Mouse (Mus musculus) lung, postnatal 14 days (tissue): ENCODE measurements around the gene Mgarp.
A peak's percentile ranks its signal among the peaks of the same experiment; 100 is the strongest.
"Not testable (repeated sequence)": the region's sequence is repeated elsewhere in the genome, so short reads cannot be mapped to it uniquely, and the experiment has no call there.

Experiments used
- DNase-seq: peaks from one replicate; pipeline ENCODE4 v3.0.0; 2021

Gene Mgarp

DNA sequence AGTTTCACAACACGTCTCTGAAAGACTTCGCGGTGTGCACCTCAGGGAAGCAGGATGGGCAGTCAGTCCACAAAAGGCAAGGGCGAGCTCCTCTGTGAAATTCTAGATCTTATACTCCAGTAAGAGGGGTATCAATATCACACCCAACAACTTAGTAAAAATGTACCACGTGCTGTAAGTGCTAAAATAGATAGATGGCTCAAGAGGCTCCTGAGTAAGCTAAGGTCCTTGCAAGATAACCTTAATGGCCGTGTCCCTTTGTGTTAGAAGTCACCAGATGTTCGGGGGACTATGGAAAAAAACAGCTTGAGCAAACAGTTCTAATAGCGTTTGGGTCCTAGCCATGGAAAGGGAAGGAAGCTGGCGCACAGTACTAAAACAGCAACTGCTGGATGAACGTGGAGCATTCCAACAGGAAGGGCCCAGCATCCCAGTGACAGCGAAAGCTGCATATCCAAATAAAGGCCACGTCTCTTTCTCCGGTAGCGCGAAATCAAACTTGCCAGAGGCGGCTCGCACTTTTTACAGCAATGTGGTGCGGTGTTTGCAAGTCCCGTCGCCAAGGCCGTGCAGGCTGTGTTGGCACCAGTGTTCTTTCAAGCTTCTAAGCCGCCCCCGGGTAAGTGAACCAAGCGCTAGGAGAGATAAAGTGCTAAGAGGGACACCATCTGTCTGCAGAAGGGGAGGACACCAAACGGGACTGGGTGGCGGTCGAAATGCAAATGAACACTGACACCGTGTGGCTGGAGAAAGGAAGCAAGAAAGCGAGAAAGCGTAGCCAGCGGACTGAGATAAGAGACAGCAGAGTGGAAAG lies 31.6 kb downstream of the Mgarp start:
- DNase-seq: peak; percentile 72

DNA sequence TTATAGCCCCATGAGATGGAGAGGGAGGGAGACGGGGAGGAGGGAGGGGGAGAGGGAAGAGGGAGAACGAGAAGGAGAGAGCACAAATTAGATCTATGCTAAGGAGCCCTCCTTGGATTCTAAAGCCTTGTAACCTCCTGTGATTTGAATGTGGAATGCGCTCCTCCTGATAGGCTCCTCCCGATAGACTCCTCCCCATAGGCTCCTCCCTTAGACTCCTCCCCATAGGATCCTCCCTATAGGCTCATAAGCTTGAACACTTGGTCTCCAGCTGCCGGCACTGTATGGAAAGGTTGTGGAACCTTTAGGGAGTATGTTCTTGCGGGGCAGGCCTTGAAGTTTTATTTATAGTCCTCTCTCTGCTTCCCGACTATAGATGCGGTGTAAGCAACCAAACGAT lies 35.5 kb downstream of the Mgarp start:
- no peak for DNase-seq

DNA sequence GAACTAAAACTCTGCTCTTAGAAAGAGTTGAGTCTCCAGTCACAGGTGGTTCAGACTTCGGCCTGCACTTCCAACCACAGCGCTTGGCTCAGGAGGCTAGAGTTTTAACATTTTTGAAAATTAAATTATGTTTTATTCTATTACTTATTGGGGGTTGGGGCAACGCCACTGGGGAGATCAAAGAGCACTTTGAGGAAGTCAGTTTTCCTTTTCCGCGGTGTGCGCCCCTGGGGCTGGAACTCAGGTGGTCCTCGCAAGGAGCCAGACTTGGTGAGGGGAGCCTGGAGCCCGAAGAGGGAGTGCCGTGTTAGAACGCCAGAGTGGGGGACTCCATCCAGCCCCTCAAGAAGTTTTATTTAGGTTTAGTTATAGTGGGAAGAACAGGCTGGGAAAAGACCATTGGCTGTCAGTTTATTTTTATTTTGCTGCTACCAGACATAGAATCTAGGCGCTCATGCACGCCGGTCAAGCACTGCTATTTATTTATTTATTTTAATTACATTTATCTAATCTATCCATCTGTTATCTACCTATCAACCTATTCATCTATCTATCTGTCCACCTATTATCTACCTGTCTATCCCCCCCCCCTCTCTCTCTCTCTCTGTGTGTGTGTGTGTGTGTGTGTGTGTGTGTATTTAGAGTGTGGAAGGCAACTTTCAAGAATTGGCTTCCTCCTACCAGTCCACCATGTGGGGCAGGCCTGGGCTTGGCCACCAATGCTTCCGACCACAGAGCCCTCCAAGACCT lies 36.8 kb downstream of the Mgarp start:
- no peak for DNase-seq

DNA sequence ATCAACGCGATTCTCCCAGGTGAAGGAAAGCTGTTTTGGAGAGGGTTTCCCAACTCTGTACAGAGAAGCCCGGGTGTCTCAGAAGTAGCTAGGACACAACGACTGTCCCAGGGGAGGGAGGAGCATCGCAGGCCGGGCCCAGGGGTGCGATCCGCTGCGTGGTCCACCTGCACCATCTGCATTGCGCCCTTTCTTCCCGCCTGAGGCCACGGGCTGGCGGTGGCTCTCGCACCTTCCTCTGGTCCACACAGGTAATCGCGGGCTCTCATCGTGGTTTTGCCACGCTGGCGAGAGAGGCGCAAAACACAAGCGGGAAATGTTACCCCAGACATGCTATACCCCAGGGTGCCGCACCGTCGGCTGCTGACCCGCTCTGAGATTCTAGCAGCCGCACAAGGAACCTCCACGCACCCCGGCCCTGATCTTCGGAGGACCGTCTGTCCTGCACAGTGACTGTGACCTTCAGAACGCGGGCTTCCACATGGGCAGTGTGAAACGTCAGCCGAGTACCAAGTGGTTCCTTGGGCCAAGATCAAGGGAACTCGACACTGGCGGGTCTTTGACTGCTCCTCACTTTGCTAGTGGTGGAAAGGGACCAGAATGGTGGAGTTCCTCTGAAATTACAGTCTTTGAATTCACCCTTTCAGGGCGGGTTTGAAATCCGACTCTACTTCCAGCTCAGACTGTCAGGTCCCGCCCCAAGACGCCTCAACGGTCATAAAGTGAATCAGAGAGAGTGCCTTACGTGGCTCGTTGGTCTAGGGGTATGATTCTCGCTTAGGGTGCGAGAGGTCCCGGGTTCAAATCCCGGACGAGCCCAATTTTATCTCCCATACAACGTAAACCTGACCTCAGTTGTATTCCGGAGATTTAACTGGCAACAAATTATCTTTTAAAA lies 37.6 kb downstream of the Mgarp start:
- DNase-seq: peak; percentile 68

DNA sequence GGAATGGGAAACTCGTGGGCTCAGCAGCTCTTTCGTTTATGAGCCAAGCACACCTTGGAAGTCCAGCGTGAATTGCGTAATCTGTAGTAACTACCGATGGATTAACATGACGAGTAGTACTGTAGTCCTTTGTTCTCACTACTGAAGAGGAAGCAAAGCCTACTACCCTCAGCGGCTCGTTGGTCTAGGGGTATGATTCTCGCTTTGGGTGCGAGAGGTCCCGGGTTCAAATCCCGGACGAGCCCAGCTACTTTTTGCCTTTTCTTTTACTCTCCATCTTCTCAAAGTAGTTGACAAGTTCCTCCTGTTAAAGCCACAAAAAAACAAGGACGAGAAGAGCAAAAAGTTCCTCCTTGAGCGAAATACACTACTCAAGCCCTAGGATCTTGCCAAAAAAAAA lies 38.4 kb downstream of the Mgarp start:
- peak; percentile 72 for DNase-seq

DNA sequence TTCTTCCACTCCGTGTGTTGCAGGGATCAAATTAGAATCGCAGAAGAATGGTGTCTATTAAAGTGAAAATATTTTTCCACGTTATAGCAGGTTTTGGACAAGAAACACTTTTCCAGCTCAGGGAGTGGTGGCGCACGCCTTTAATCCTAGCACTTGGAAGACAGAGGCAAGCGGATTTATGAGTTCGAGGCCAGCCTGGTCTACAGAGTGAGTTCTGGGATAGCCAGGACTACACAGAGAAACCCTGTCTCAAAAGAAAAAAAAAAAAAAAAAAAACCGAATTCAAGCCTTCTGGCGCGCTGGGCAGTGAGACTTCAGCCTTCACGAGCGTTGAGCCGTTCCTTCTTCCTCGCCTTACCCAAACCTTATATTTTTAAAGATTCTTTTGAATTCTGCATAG lies 38.9 kb downstream of the Mgarp start:
- DNase-seq: no peak

DNA sequence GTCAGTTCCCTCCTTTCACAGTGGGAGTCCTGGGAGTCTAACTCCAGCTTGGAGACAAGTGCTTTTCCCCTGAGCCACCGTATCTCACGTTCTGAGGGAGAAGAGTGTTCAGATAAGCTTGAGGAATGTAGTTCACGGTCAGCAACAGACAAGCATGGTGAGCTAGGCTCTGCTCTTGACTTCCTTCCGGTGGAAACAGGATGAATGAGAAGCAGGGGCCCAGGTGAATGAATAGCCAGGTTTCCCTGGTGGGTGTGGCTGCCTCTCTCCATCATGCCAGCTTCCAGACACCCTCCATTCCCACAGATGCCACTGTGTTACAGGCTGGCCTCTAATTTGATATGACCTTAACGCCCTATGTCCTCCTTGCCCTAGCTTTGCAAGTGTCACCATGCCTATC lies 39.5 kb downstream of the Mgarp start:
- DNase-seq: no peak

DNA sequence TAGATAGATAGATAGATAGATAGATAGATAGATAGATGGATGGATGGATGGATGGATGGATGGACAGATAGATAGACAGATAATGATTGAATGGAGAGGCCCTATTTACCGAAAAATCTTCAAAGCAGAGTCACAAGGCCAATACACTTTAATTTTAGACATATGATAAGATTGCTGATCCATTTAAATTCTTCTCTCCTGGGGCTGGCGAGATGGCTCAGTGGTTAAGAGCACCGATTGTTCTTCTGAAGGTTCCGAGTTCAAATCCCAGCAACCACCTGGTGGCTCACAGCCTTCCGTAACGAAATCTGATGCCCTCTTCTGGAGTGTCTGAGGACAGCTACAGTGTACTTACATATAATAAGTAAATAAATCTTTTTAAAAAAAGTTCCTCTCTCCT lies 41.6 kb downstream of the Mgarp start:
- DNase-seq: not testable (repeated sequence)

DNA sequence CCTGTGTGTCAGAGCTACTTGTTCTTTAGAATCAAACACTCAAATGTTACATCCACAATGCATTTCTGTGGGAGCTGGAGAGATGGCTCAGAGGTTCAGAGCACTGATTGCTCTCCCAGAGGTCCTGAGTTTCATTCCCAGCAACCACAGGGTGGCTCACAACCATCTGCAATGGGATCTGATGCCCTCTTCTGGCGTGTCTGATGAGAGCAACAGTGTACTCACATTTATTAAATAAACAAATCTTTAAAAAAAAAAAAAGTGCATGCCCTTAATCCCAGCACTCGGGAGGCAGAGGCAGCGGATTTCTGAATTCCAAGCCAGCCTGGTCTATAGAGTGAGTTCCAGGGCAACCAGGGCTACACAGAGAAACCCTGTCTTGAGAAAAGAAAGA lies 42.5 kb downstream of the Mgarp start:
- no peak for DNase-seq

DNA sequence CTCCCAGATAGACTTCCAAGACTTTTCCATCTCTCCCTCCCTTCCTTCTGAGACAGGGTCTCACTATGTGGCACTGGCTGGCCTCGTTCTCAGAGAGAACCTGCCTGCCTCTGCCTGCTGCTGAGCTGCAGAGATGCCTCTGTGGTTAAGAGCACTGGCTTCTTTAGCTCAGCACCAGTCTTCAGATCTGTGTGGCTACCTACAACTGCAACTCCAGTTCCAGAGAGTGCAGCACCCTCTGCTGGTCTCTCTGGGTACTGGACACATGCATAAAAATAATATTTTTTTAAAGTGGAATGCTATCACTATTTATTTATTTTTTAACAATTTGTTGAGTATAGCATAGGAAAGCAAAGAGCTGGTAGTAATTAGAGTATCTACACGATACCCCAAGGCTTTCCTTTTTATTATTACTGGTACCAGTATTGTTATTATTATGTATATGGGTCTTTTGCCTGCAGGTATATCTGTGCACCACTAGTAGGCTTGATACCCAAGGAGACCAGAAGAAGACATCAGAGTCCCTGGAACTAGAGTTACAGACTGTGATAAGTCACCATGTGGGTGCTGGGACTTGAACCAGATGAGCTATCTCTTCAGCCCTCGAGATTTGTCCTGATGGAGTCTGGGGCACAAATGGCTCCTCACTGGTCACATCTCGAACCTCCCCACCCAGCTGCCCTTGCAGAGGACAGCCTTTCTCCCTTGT lies 43.1 kb downstream of the Mgarp start:
- peak; percentile 78 for DNase-seq

DNA sequence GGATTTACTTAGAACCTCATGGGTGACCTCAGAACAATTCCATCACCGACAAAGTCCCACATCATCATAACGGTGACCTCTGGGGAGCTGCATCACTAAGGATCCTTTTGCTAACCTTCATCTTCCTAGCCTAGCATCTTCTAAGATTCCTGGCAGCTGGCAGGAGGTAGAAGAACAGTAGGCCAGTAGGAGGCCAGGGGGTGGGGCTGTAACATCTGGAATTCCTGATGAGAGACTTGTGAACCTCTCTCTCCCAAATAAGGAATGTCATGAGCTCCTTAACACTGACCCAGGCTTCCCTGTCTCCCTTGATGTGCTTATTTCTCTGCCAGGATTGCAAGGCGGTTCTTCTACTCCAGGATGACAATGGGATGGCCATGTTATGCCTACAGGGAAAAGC lies 45.7 kb downstream of the Mgarp start:
- no peak for DNase-seq

DNA sequence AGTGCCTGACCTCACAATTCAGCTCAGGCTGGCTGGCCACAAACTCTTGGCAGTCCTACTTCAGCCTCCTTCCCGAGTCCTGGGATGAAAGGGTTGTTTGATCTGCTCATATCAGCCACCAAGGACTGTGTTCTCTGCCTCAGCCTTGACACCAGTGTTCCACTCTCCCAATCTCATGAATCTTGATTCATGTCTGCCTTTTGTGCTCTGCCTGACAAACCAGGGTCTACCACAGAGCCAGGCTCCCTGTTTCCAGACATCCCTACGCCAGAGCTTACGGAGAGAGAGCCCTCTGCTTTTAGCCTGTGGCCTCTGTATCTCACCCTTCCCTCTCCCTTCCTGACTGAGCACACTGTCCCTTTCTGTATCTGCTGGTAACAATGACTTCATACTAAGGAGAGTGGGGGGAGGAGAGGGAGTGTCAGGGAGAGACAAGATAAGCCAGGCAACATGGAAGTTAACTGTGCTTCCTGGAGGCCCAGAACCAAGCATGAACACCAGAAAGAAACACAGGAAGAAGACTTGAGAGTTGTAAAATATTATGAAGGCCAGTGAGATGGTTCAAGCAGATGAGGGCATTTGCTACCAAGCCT lies 47.8 kb downstream of the Mgarp start:
- DNase-seq: no peak

DNA sequence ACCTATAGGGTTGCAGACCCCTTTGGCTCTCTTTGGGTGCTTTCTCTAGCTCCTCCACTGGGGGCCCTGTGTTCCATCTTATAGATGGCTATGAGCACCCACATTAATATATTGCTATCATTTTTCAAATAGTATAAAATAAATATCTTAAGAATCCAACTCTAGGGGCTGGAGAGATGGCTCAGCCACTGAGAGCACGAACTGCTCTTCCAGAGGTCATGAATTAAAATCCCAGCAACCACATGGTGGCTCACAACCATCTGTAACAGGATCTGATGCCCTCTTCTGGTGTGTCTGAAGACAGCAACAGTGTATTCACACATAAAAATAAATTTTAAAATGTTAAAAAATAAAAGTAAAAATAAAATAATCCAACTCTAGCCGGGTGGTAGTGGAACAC lies 51.5 kb downstream of the Mgarp start:
- DNase-seq: not testable (repeated sequence)

DNA sequence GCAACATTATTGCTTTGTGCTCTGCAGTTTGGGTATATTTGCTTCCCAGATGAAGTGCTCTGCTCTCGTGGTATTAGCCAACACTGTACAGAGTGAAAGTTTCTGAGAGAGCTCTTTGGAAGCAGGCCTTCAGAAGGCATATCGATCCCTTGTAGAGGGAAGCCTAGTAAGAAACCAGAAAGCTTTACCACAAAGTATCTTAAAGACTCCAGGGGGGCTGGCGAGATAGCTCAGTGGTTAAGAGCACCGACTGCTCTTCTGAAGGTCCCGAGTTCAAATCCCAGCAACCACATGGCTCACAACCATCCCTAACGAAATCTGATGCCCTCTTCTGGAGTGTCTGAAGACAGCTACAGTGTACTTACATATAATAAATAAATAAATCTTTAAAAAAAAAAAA lies 52.4 kb downstream of the Mgarp start:
- DNase-seq: not testable (repeated sequence)

DNA sequence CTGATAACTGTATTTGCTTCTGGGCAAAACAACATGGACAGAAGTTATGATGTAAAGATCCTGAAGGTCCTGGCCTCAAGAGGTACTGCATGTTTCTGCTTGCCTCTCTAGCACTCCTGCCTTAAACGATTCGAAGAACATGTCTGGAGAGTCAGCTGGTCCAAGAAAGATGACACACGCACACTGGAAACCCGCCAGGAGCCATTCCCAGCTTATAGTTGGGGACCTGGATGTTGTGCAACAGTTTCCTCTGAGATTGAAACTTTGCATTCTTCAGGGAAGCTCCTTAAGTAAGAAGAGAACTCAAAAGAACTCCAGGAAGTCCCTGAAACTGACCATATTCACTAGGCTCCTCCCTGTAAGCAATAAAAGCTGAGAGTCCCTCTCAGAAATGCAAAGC lies 53.3 kb downstream of the Mgarp start:
- DNase-seq: no peak

DNA sequence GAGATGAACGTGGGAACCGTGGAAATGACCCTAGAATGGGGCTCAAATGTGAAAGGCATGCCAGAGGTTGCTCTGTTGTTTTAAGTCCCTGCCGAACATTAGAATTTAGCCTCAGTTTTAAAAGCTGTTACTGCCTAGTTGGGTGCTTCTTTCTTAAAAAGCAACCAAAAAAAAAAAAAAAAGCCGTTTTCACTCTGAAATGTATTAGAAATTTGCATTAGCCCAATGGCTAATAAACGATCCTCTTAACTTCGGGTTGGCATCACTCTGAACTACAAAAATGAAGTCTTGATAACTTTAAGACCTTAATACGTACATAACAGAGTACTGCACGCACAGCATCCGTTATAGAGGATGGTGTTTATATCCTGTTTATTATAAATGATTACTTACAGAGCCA lies 54.4 kb downstream of the Mgarp start:
- no peak for DNase-seq

DNA sequence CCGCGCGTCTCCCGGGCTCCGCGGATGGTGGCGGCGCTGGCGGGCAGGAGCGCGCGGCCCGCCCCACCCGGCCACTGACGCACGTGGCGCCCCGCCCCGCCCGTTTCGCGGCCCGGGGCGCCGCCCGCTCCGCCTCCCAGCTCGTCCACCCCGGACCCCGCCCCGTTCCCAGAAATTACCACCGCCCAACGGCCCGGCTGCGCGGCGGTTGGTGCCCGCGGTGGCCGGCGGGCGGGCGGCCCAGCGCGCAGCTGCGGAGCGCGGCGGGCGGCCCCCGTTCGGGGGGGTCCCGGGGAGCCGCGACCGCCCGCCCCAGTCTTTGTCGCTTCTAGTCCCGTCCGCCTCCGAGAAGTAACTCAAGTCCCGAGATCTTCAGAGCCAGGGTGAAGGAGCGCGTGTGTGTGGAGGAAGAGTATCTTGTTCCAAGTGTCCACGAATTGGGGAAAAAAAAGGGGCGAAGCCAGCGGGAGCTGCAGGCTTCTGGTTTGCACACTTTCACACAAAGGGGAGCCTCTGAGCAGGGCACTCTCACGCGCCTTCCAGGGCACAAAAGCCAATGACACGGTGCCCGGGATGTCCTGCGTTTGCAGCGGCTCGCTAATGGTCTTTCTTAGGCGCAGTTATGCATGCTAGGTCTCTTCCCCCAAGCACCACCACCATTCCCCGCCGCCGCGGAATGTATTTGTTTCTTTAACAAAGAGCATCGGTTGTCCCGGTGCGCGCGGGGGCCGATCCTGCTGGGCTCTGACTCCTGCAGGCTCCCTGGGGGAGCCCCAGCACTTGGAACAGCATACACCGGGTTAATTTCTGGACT lies 55.1 kb downstream of the Mgarp start:
- peak; percentile 91 for DNase-seq

DNA sequence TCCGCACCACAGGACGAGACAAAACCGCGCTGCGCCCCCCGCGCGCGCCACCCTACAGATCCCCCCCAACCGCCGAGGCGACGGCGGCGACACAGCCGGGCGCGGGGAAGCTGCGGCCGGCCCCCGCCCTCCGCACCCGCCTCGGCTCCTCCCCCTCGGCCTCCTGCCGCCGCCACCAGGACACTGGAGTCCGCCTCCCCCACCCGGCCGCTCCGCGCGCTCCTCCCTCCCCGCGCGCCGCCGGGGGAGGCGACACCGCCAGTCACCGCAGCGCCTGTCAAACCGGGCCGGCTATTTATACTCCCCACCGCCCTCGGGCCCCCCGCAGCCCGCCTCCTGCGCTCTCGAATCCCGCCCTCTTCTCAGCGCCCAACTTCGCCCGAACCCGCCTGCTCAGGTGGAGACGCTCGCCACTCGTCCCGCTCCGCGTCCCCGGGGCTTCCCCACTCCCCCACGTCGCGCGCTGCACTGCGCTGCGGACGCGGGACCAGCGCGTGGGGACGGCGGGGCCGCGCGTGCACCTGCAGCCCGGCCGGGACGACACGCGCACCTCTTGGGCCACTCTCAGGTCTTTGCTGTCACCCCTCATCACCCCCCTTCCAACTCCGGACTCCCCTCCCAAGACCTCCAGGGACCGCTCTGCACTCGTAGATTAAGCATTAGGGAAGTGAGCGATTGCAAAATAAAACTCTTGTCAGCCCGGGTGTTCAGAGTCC lies 55.8 kb downstream of the Mgarp start, which contains the start of gene Elf2:
Elf2 (minus strand) TSS at position 112 of the 716 bp plus-strand sequence.
- DNase-seq: peak; percentile 89

DNA sequence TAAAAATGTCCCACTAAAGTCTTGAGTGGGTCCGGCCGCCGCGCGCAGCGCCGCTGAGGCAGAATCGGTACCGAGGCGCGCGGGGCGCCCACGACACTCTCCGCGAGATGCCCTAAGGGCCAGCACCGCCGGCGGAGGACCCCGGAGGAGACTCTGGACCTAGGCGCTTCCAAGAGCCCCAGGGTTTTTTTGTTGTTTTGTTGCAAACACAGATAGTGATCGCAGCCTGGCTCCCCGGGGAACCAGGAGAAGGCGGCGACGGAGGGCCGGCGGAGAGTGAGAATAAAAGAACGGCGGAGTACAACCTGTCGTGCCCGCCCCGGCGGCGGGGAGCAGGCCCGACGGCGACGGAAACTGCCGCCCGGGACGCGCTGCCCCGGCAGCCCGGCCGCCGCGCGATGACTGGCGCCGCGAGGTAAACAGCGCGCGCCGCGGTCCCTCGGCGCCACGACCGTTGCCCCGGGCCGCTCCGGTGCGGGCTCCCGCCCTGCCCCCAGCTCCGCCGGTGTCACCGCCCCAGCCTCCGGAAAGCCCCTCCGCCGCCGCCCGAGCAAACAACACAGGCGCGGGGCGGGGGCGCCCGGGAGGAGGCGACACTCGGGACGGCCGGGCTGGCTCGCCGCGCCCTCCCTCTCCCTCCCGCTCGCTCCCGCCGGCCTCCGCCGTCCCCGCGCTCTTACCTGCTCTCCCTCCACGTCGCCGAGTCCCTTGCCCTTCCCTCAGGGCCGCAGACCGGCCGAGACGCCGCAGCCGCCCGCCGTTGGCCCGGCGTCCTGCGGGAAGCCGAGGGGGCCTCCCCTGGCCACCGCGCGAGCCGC lies 56.6 kb downstream of the Mgarp start:
- peak; percentile 54 for DNase-seq

DNA sequence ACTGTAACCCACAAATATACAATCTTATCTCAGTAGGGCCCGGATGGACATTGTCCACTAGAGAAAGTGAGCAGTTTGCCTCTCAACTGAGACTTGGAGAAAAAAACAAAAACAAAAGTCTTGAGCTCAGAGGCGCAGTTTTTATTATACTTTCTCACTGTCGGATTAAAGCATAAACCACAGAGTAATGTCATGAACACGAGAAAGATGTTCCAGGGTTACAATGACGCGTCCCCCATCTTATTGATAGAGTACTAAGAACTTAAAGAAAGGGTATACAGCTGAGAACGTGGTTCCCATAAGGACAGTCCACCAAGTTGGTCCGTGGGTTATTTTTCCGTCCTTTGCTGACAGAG lies 57.2 kb downstream of the Mgarp start:
- DNase-seq: no peak
